Mouse (Mus musculus): ENCODE measurements at regions not wholly inside any gene's neighbourhood (a gene's known extent, or its start where the extent isn't known, plus 50 kb on each side); places are given as distances from the start of the nearest gene placed in this dataset.

DNA sequence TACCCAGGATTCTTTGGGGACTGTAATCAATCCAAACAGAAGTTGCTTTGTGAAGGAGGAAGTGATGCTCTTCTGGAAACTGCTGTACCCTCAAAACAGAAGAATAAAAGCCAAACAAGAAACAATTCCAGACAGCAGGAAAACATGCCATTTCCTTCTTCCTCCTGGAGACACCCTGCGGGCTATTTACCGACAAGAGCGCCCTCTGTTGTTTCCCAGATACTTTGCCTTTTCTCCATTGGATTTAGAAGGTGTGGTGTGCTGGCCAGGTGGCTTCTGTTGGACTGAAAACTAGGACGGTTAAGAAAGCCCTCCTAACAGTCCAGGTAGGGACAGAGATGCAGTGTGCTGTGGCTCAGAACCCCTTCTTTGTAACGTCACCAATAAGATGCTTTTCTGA, 119.9 kb upstream of the Msx2 start:
- Histone ChIP-seq H3K4me3 (ENCODE audit: low read depth, low read length) (no peak overlapping the region), H3K4me1 (ENCODE audit: control insufficient read depth, insufficient read depth, low read length) (no peaks in the 10 kb centered on the region), H3K9me3 (ENCODE audit: control insufficient read depth, low read length) (no peaks in the 10 kb centered on the region), H3K9ac (ENCODE audit: low read length) (no peak overlapping the region), H3K27ac (ENCODE audit: low read depth, low read length) (no peak overlapping the region), H3K27me3 (ENCODE audit: control insufficient read depth, insufficient read depth, low read length) (no peaks in the 10 kb centered on the region), H3K4me2 (ENCODE audit: low read depth) (no peak overlapping the region), H3K36me3 (ENCODE audit: control insufficient read depth, insufficient read depth, low read length) (no peaks in the 10 kb centered on the region)
- 12% methylated on average over 5 of the region's 5 CpGs for WGBS
- ATAC-seq (ENCODE audit: insufficient read depth, low FRiP score, low TSS enrichment), result no peak
- peak; percentile 28 for DNase-seq (ENCODE audit: low spot score)

- no peaks in the 10 kb centered on the region for H3K4me1 ChIP-seq (ENCODE audit: control insufficient read depth, insufficient read depth, low read length)
- H3K27ac ChIP-seq (ENCODE audit: low read depth, low read length), result no peak overlapping the region
- no peak for ATAC-seq (ENCODE audit: insufficient read depth, low FRiP score, low TSS enrichment)
- H3K36me3 ChIP-seq (ENCODE audit: control insufficient read depth, insufficient read depth, low read length), result no peaks in the 10 kb centered on the region
- WGBS, result 78% methylated on average over 4 of the region's 4 CpGs
- no peak overlapping the region for H3K4me2 ChIP-seq (ENCODE audit: low read depth)
- H3K27me3 ChIP-seq (ENCODE audit: control insufficient read depth, insufficient read depth, low read length), result no peaks in the 10 kb centered on the region
- H3K9me3 ChIP-seq (ENCODE audit: control insufficient read depth, low read length), result no peaks in the 10 kb centered on the region
- no peak overlapping the region for H3K9ac ChIP-seq (ENCODE audit: low read length)
- H3K4me3 ChIP-seq (ENCODE audit: low read depth, low read length), result no peak overlapping the region
- no peak for DNase-seq (ENCODE audit: low spot score)
Measured at GRCm38 (mm10) chr13:53586771-53587170, 113.9 kb upstream of the Msx2 start.

- Histone ChIP-seq H3K9ac (ENCODE audit: low read length) (no peak overlapping the region), H3K36me3 (ENCODE audit: control insufficient read depth, insufficient read depth, low read length) (no peaks in the 10 kb centered on the region), H3K27me3 (ENCODE audit: control insufficient read depth, insufficient read depth, low read length) (no peaks in the 10 kb centered on the region), H3K4me1 (ENCODE audit: control insufficient read depth, insufficient read depth, low read length) (no peaks in the 10 kb centered on the region), H3K9me3 (ENCODE audit: control insufficient read depth, low read length) (peaks cover 3% of the 10 kb centered on the region; the same call in 1 of the 2 replicates), H3K27ac (ENCODE audit: low read depth, low read length) (no peak overlapping the region), H3K4me3 (ENCODE audit: low read depth, low read length) (no peak overlapping the region), H3K4me2 (ENCODE audit: low read depth) (no peak overlapping the region)
- no peak for ATAC-seq (ENCODE audit: insufficient read depth, low FRiP score, low TSS enrichment)
- no peak for DNase-seq (ENCODE audit: low spot score)
- 85% methylated on average over 9 of the region's 9 CpGs for WGBS
Measured at GRCm38 (mm10) chr13:53584504-53585130, 111.7 kb upstream of the Msx2 start.

DNA sequence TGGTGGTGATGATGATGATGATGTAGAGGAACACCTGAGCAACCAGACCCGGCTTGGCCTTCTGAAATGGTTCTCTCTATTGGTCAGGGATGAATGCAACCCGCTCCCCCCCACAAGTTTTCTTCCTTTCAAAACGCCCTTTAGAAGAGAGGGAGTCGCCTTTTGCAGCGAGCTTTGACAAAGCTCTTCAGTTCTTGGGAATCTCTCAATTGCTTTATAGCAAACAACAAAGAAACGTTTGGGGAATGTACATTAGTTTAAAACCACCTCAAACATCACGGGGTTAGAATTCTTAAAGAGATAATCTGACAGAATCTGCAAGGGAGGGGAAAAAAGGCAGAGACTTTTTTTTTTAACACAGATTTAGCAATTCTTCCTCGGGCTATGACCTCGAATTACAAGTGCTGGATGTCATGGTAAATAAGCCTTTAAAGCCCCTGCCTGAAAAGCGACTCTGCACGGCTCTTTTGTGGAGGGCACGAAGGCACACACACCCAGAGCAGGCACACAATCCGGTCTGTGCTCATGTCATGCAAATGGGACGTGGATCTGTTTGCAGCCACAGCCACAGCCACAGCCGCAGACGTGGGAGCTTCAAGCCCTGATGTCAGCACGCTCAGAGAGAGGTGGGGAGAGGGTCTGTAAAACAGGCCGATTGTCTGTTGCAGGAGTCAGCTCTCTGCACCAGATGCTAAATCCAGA, 81.2 kb upstream of the Msx2 start:
- Histone ChIP-seq H3K4me1 (ENCODE audit: control insufficient read depth, insufficient read depth, low read length) (peaks cover 13% of the 10 kb centered on the region; the same call in 1 of the 2 replicates), H3K4me3 (ENCODE audit: low read depth, low read length) (no peak overlapping the region), H3K4me2 (ENCODE audit: low read depth) (no peak overlapping the region), H3K9ac (ENCODE audit: low read length) (no peak overlapping the region), H3K27ac (ENCODE audit: low read depth, low read length) (peak overlapping the region; percentile 53; the same call in 1 of the 2 replicates), H3K27me3 (ENCODE audit: control insufficient read depth, insufficient read depth, low read length) (no peaks in the 10 kb centered on the region), H3K36me3 (ENCODE audit: control insufficient read depth, insufficient read depth, low read length) (no peaks in the 10 kb centered on the region), H3K9me3 (ENCODE audit: control insufficient read depth, low read length) (no peaks in the 10 kb centered on the region)
- ATAC-seq (ENCODE audit: insufficient read depth, low FRiP score, low TSS enrichment), result peak; percentile 92
- WGBS, result 23% methylated on average over 18 of the region's 18 CpGs
- DNase-seq (ENCODE audit: low spot score), result peak; percentile 78

GRCm38 (mm10) chr13:53553192-53553875, 80.5 kb upstream of the Msx2 start:
- Histone ChIP-seq H3K9me3 (ENCODE audit: control insufficient read depth, low read length) (no peaks in the 10 kb centered on the region), H3K4me1 (ENCODE audit: control insufficient read depth, insufficient read depth, low read length) (peaks cover 13% of the 10 kb centered on the region; the same call in 1 of the 2 replicates), H3K9ac (ENCODE audit: low read length) (no peak overlapping the region), H3K4me2 (ENCODE audit: low read depth) (no peak overlapping the region), H3K36me3 (ENCODE audit: control insufficient read depth, insufficient read depth, low read length) (no peaks in the 10 kb centered on the region), H3K27me3 (ENCODE audit: control insufficient read depth, insufficient read depth, low read length) (no peaks in the 10 kb centered on the region), H3K27ac (ENCODE audit: low read depth, low read length) (peak overlapping the region; percentile 53; the same call in 1 of the 2 replicates), H3K4me3 (ENCODE audit: low read depth, low read length) (no peak overlapping the region)
- DNase-seq (ENCODE audit: low spot score) (peak; percentile 14), ATAC-seq (ENCODE audit: insufficient read depth, low FRiP score, low TSS enrichment) (no peak; the same call in 1 of the 2 replicates)
- 80% methylated on average over 13 of the region's 13 CpGs for WGBS

- Histone ChIP-seq H3K4me1 (ENCODE audit: control insufficient read depth, insufficient read depth, low read length) (0 out of 2 replicates have a peak, but pooled peaks cover 3% of the 10 kb centered on the region), H3K4me2 (ENCODE audit: low read depth) (no peak overlapping the region), H3K9ac (ENCODE audit: low read length) (no peak overlapping the region), H3K9me3 (ENCODE audit: control insufficient read depth, low read length) (no peaks in the 10 kb centered on the region), H3K4me3 (ENCODE audit: low read depth, low read length) (no peak overlapping the region), H3K27ac (ENCODE audit: low read depth, low read length) (no peak overlapping the region), H3K27me3 (ENCODE audit: control insufficient read depth, insufficient read depth, low read length) (no peaks in the 10 kb centered on the region), H3K36me3 (ENCODE audit: control insufficient read depth, insufficient read depth, low read length) (no peaks in the 10 kb centered on the region)
- DNase-seq (ENCODE audit: low spot score) (no peak), ATAC-seq (ENCODE audit: insufficient read depth, low FRiP score, low TSS enrichment) (no peak)
- 80% methylated on average over 11 of the region's 11 CpGs for WGBS
Measured at GRCm38 (mm10) chr13:53548396-53548795, 75.5 kb upstream of the Msx2 start.

DNA sequence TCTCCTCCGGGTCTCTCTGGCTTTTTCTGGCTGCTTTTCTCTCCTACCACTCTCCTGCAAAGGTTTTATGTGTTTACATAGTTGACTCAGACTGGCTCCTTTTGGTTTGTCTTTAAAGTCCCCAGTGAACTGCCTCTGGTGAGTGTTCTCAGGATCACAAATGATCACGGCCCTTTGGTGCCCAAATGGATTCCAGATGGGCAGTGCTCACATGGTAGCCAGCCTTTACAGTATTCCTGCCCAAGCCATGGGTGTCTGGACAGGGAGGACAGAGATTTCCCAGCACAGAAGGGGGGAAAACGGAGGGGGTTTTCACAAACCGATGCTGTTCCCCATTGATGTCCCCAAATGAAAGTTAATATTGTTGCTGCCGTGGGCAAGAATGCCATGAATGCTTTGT, 70.4 kb upstream of the Msx2 start:
- no peaks in the 10 kb centered on the region for H3K9me3 ChIP-seq (ENCODE audit: control insufficient read depth, low read length)
- H3K36me3 ChIP-seq (ENCODE audit: control insufficient read depth, insufficient read depth, low read length), result no peaks in the 10 kb centered on the region
- no peak overlapping the region for H3K4me2 ChIP-seq (ENCODE audit: low read depth)
- WGBS, result 54% methylated on average over 5 of the region's 5 CpGs
- no peak for ATAC-seq (ENCODE audit: insufficient read depth, low FRiP score, low TSS enrichment)
- H3K4me3 ChIP-seq (ENCODE audit: low read depth, low read length), result no peak overlapping the region
- peak; percentile 20 for DNase-seq (ENCODE audit: low spot score)
- H3K27me3 ChIP-seq (ENCODE audit: control insufficient read depth, insufficient read depth, low read length), result no peaks in the 10 kb centered on the region
- H3K27ac ChIP-seq (ENCODE audit: low read depth, low read length), result no peak overlapping the region
- H3K4me1 ChIP-seq (ENCODE audit: control insufficient read depth, insufficient read depth, low read length), result no peaks in the 10 kb centered on the region
- no peak overlapping the region for H3K9ac ChIP-seq (ENCODE audit: low read length)

- Histone ChIP-seq H3K4me2 (ENCODE audit: low read depth) (no peak overlapping the region), H3K27me3 (ENCODE audit: control insufficient read depth, insufficient read depth, low read length) (no peaks in the 10 kb centered on the region), H3K9ac (ENCODE audit: low read length) (no peak overlapping the region), H3K9me3 (ENCODE audit: control insufficient read depth, low read length) (no peaks in the 10 kb centered on the region), H3K27ac (ENCODE audit: low read depth, low read length) (no peak overlapping the region), H3K4me1 (ENCODE audit: control insufficient read depth, insufficient read depth, low read length) (no peaks in the 10 kb centered on the region), H3K4me3 (ENCODE audit: low read depth, low read length) (no peak overlapping the region), H3K36me3 (ENCODE audit: control insufficient read depth, insufficient read depth, low read length) (no peaks in the 10 kb centered on the region)
- DNase-seq (ENCODE audit: low spot score), result no peak
- ATAC-seq (ENCODE audit: insufficient read depth, low FRiP score, low TSS enrichment), result no peak
- WGBS, result 95% methylated on average over 5 of the region's 5 CpGs
Measured at GRCm38 (mm10) chr13:53539797-53540196, 66.9 kb upstream of the Msx2 start.
